Mouse (Mus musculus) adipocyte (in vitro differentiated cells): ENCODE results near the gene Olfr23.
"Not testable (repeated sequence)": the region's sequence is repeated elsewhere in the genome, so short reads cannot be mapped to it uniquely, and the experiment has no call there.

Source experiments
- DNase-seq: peaks from one replicate; pipeline ENCODE4 v3.0.0-alpha.2; 2016; ENCODE audit warnings: low spot score

The Olfr23 gene

GRCm38 (mm10) chr11:73936377-73936776 lies at the start of gene Olfr23:
TSS of gene Olfr23 (plus strand) at chr11:73936677.
- DNase-seq: no peak

- DNase-seq: no peak
Measured at GRCm38 (mm10) chr11:73890671-73891070, 45.8 kb upstream of the Olfr23 start, which contains the start of gene Olfr394. TSS of gene Olfr394 (minus strand) at chr11:73890771.

GRCm38 (mm10) chr11:73909199-73909598 lies 27.3 kb upstream of the Olfr23 start, which contains the start of gene Olfr395:
TSS of gene Olfr395 (minus strand) at chr11:73909299.
- not testable (repeated sequence) for DNase-seq

- DNase-seq: no peak
Measured at GRCm38 (mm10) chr11:73960517-73960916, 24.0 kb downstream of the Olfr23 start, which contains the start of gene Olfr397. TSS of gene Olfr397 (plus strand) at chr11:73960817.

GRCm38 (mm10) chr11:73990307-73990706 lies 53.8 kb downstream of the Olfr23 start, which contains the start of gene Olfr398:
TSS of gene Olfr398 (minus strand) at chr11:73990407.
- no peak for DNase-seq
